Mouse (Mus musculus) retina, adult 2 months (tissue): Measurements from ENCODE around the gene Abtb1.

Source experiments
- DNase-seq: peaks from one replicate; pipeline ENCODE4 v3.0.0-alpha.2; 2012; ENCODE audit warnings: low read depth, low spot score

The Abtb1 gene

GRCm38 (mm10) chr6:88854509-88854908 is 12.7 kb upstream of the Abtb1 start:
- no peak for DNase-seq

- DNase-seq: no peak
Measured at GRCm38 (mm10) chr6:88850034-88850433, 8.2 kb upstream of the Abtb1 start.

- no peak for DNase-seq
Measured at GRCm38 (mm10) chr6:88849270-88849669, 7.5 kb upstream of the Abtb1 start.

- no peak for DNase-seq
Measured at GRCm38 (mm10) chr6:88847571-88847970, 5.8 kb upstream of the Abtb1 start.

GRCm38 (mm10) chr6:88844901-88845565 is 3.2 kb upstream of the Abtb1 start:
- no peak for DNase-seq

GRCm38 (mm10) chr6:88843781-88844725 is 2.3 kb upstream of the Abtb1 start:
- DNase-seq: no peak

GRCm38 (mm10) chr6:88843241-88843640 is 1.5 kb upstream of the Abtb1 start:
- no peak for DNase-seq

- DNase-seq: no peak
Measured at GRCm38 (mm10) chr6:88842731-88843151, 957 bp upstream of the Abtb1 start.

- no peak for DNase-seq
Measured at GRCm38 (mm10) chr6:88841514-88841780, 337 bp downstream of the Abtb1 start.

- no peak for DNase-seq
Measured at GRCm38 (mm10) chr6:88840791-88841513, 832 bp downstream of the Abtb1 start.

GRCm38 (mm10) chr6:88840211-88840610 is 1.6 kb downstream of the Abtb1 start:
- DNase-seq: no peak

GRCm38 (mm10) chr6:88839135-88839970 is 2.4 kb downstream of the Abtb1 start:
- DNase-seq: no peak

- no peak for DNase-seq
Measured at GRCm38 (mm10) chr6:88838613-88839012, 3.2 kb downstream of the Abtb1 start.

GRCm38 (mm10) chr6:88837999-88838398 is 3.8 kb downstream of the Abtb1 start:
- DNase-seq: no peak

- DNase-seq: no peak
Measured at GRCm38 (mm10) chr6:88836178-88836819, 5.5 kb downstream of the Abtb1 start.

- no peak for DNase-seq
Measured at GRCm38 (mm10) chr6:88835047-88835446, 6.7 kb downstream of the Abtb1 start.

GRCm38 (mm10) chr6:88833340-88834140 is 8.2 kb downstream of the Abtb1 start:
- no peak for DNase-seq

- DNase-seq: no peak
Measured at GRCm38 (mm10) chr6:88832663-88833062, 9.1 kb downstream of the Abtb1 start.

- peak; percentile 56 for DNase-seq
Measured at GRCm38 (mm10) chr6:88831456-88831855, 10.3 kb downstream of the Abtb1 start.

GRCm38 (mm10) chr6:88830112-88830702 is 11.6 kb downstream of the Abtb1 start:
- no peak for DNase-seq
